Mouse (Mus musculus) kidney, adult 10 weeks (tissue): ENCODE measurements around the gene Prn. TPM values are rescaled to one million over a fixed set of nuclear protein-coding genes. Genes with fewer than 3 reads are reported as not detected.

ENCODE experiments used
- polyA plus RNA-seq: library from polyadenylated mRNA; stranded (reverse); fragments of 350-450 nt; fragmentation: Illumina TruSeq; extraction: RNeasy Lipid Tissue Mini Kit (QIAGEN cat#74804); gene quantifications from one replicate; pipeline ENCODE4 v1.2.3, GENCODE M21; 2014; ENCODE audit warnings: low read depth, low replicate concordance

The Prn gene
- not detected for polyA plus RNA-seq

GRCm38 (mm10) chr2:131909683-131910572, at the start of gene Prn, which contains the start of gene Prnp:
Gene Prn (plus strand): TSS chr2:131909957.
Gene Prnp (plus strand): TSS chr2:131909928.

DNA sequence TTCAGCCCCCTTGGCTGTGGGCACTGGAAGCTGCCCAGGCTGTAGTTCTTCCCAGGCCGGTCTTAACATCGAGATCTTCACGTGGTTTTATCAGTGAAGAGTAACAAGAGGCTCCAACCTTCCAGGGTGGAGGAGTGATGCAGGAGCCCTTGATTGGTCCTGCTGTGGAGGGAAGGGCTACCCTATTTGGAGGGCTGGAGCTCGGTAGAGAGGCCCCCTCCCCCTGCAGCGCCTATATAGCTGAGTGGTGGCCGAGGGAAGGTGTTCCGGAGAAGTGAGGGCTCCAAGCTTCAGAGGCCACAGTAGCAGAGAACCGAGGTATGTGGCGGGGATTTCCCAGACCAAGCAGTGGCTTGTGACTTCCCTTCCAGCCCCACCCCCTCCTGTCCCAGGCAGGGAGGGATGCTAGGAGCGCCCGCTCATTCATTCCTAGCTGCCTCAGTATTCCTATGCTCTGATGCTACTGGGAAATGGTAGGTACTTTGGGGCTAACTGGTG, 40.9 kb downstream of the Prn start, which contains the start of gene Prnd:
Gene Prnd, plus strand, starts transcription at position 264 of the 498 bp plus-strand sequence.

Other genes starting within 250 kb of the Prn start
- gene Erv3, start 50.2 kb upstream of the Prn start, polyA plus RNA-seq: not detected
- gene Prnp, start within 50 bp of the Prn start, polyA plus RNA-seq: 193 TPM
- gene Prnd, start 40.9 kb downstream of the Prn start, polyA plus RNA-seq: not detected
- gene Rassf2, start 120.3 kb downstream of the Prn start, polyA plus RNA-seq: 1.3 TPM
- gene Slc23a2, start 235.2 kb downstream of the Prn start, polyA plus RNA-seq: 12.1 TPM